Mouse (Mus musculus): ENCODE data around the gene Slc4a3. TPM values are rescaled to one million over a fixed set of nuclear protein-coding genes. Genes with fewer than 3 reads are reported as not detected.

Gene Slc4a3
- polyA plus RNA-seq, 1 experiment, result not detected

DNA sequence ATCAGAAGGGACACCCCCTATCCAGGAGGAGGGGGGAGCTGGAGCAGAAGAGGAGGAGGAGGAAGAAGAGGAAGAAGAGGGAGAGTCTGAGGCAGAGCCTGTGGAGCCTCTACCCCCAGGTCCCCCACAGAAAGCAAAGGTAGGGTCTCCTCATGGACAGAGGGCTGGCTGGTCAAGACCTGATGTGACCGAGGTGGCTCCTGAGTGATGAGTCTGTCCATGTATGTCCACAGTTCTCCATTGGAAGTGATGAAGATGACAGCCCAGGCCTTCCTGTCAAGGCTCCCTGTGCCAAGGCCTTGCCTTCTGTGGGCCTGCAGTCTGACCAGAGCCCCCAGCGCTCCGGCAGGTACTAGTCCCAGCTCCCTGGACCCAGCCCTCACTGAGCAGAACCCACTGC, 2.0 kb downstream of the Slc4a3 start:
- TF ChIP-seq GATA1 (IDR thresholded peaks at IDR 0.05; ENCODE audit: low read length), result no peak

DNA sequence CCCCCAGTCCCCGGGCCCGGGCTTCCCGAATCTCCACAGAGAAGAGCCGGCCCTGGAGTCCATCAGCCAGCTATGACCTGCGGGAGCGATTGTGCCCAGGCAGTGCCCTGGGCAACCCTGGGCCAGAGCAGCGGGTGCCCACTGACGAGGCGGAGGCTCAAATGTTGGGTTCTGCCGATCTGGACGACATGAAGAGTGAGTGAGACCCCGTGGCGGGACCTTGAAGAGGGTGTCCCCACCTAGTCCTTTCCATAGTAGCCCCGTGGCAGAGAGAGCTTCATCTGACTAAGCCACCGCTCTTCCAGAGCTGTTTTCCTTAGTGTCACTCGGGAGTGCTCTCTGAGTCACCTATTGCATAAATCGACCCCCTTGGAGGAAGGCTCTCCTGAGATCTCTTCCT, 2.8 kb downstream of the Slc4a3 start:
- no peak for TF ChIP-seq GATA1 (IDR thresholded peaks at IDR 0.05; ENCODE audit: low read length)

DNA sequence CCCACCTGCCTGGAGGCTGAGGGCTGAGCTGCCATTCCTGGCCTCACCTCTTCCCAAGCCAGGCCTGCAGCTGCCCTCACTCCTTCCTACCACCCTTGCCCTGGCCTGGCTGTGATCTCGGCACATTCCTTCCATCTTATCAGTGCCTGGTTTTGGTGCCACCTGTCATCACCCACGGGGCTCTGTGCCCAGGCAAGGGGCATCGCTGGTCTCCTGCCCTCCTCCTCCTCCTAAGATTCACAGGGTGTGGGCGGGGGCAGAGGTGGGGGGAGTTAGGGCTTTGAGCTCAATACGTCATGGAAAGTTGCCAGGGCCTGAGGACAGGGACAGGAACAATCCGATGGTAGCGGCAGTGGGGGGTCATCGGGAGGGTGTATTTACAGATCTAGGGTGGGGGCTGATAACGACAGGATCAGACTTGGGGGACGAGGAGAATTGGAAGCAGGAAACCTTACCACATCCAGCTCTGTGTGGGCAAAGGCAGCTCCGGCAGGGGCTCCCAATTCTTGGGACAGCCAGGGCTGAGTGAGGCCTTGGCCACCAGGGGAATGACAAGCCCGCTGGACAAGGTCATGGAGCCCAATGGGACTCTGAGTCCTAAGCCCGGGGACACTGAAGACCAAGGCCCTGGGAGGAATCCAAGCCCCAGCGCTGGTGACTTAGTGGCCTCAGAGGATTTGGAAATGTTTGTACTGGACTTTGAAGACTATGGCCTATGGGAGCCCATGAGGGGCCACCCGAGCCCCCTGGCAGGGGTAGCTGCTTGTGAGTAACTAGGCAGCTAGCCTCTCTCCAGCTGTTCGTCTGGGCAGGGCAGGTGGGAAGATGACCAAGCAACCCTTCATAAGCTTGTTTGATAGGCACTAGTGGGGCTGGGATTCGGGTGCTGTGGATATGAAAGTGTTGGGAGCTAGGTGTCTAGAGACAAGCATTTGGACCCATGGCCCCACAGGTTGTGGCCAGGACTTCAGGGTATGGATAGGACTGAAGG, 3.5 kb downstream of the Slc4a3 start:
- no peak for TF ChIP-seq GATA1 (IDR thresholded peaks at IDR 0.05; ENCODE audit: low read length)

DNA sequence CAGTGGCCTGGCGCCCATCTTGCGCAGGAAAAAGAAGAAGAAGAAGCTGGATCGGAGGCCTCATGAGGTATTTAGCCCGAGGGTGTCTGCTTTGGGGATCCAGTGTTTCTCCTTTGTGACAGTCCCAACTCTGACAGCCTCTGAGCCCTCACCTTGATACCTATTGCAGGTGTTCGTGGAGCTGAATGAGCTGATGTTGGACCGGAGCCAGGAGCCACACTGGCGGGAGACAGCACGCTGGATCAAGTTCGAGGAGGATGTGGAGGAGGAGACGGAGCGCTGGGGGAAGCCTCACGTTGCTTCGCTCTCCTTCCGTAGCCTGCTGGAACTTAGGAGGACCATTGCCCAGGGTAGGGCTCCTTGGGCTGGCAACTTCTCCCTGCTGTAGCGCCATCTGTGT, 4.5 kb downstream of the Slc4a3 start:
- TF ChIP-seq GATA1 (IDR thresholded peaks at IDR 0.05; ENCODE audit: low read length), result no peak

DNA sequence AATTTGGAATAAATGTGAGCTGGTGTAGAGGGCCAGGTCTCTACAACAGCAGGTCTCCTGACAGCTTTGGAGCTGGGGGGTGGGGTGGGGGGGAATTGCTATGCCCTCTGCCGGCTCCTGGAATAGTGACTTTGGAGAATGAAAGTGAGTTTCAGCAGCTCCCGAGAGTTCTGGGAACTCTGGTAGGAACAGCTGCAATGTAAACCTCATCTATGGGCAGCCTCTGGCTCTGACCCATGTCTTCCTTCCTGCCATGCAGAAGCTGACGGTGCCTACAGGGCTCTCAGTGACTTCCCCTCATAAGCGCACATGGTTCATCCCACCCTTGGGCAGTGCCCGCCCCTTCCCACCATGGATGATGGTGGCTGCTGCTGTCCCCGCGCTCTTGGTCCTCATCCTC, 9.6 kb downstream of the Slc4a3 start:
- no peak for TF ChIP-seq GATA1 (IDR thresholded peaks at IDR 0.05; ENCODE audit: low read length)

DNA sequence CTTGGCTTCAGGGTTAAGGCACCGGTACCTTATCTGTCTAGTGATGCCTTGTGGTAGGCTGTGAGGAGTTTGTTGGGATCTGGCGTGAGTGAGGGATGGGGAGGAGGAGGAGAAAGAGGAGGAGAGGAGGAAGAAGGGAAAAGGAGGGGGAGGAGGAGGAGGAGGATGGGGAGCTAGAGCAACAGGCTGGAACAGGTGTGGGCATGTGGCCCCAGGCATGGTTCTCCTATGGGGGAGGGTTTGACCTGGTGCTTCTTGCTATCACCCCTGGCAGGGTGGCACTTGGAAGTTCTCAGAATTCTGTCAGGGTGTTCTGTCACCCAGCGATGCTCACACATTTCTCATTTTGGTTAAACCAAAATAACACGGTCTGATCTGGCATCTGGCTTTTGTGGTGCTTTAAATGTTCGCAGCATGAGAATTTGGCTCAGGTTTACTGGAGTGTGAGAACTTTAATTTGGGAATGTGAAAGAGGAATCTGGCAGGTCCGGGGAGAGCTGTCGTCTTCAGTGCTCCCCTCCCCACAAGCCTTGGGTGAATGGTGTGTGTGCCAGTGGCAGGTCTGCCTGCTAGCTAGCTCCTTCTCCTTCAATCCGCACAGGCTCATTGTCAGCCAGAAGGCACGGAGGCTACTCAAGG, 10.2 kb downstream of the Slc4a3 start:
- TF ChIP-seq GATA1 (IDR thresholded peaks at IDR 0.05; ENCODE audit: low read length), result no peak

DNA sequence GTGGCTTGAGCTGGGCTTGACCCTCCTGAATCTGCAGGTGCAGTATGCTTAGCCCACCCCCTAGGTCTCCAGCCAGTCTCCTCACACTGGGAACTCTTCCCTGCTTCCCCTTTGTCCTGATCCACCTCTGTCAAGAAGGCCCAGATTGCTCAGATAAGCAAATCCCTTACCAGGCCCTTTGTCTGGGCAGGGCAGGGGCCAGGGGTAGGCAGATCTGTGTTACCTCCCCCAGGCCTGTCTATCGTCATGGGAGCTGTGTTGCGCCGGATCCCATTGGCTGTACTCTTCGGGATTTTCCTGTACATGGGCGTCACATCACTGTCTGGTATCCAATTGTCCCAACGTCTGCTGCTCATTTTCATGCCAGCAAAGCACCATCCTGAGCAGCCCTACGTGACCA, 11.0 kb downstream of the Slc4a3 start:
- no peak for TF ChIP-seq GATA1 (IDR thresholded peaks at IDR 0.05; ENCODE audit: low read length)

DNA sequence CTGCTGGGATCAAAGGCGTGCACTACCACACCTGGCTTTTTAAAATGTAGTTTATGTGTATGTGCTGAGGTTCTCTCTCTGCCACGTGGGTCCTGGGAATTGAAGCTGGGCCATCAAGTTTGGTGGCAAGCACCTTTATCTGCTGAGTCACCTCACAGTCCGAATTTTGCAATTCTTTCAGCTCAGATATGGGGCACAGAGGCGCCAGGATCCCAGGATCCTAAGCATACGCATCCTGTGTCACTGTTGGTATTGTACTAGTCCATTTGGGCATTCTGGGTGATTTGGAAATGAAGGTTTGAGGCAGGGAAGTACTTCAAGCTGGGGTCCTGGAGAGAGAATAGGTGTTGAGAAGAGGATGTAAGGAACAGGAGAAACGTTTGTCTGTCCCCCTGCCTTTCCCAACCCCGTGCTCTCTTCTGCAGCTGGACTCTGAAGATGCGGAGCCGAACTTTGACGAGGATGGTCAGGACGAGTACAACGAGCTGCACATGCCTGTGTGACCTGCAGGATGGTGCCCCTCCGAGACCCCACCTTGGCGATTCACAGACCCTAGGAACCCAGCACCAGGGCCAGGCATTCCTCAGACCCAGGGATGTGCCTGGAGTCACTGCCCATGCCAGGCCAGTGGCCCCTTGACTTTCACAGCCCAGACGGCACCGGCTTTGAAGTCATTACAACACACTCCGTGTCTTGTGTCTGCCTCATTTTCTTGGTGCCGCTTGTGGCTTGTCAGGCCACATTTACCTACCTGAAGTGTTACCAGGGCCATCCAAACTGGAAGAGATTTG, 12.5 kb downstream of the Slc4a3 start:
- no peak for TF ChIP-seq GATA1 (IDR thresholded peaks at IDR 0.05; ENCODE audit: low read length)

DNA sequence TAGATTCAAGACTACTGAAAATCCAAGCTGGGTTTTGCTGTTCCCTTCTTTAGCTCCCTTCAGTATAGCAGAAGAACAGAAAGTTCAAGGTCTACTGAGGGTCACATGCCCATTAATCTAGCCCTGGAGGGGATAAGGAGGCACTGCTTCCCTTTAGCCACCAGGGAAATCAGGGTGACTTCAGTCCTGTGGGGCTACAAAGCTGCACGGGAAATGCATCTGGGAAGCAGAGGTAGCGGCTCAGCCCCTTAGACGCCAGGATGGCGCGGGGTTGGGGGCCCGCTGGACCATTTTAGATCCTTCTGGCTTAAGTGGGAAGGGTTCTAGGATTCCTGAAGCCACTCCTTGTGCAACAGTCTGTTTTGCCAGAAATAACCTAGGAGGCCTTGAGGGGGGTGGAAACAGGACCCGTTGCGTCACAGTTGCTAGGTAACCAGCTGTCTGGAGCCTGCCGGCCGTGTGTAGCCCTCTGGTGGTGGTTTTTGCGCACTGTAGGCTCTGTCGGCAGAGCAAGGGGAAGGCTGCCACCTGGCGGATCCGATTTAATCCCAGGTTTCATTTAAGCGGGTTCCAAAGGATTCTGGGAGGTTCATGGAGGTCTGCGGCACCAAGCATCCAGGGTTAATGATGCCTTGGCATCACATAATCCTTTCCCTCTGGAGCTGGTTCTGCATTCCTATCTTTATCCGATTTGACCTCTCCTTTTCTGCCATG, 13.3 kb downstream of the Slc4a3 start:
- no peak for TF ChIP-seq GATA1 (IDR thresholded peaks at IDR 0.05; ENCODE audit: low read length)

DNA sequence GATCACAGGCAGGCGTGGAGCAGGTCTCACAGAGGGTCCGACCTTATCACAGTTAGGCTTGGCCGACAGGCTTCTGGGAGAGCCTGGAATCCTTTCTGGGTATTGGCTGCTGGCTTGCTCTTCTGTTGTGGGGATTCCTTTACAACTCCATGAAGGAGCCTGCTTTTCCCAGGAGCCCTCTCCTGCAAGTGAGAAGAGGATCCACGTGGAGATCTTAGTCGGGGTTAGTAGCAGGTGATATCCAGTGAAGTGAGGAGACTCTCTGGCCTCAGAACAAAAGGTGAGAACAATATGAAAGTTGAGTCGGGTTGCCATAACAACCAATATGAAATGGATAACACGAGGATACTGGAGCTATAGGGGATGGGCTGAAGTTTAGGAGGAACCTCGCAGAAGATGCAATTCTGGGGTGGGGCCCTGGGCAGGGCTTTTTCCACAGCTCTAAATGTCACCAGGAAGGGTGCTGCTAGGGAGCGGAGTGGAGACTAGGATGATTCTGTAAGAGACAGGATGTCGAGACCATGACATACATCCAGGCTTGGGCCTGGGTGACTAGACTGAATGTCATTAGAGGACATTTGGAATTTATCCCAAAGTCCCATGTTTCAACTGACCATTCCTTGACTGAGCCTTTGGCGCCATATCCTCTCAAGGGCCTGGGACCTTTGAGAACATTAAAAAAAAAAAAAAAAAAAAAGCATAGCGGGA, 14.3 kb downstream of the Slc4a3 start:
- no peak for TF ChIP-seq GATA1 (IDR thresholded peaks at IDR 0.05; ENCODE audit: low read length)

DNA sequence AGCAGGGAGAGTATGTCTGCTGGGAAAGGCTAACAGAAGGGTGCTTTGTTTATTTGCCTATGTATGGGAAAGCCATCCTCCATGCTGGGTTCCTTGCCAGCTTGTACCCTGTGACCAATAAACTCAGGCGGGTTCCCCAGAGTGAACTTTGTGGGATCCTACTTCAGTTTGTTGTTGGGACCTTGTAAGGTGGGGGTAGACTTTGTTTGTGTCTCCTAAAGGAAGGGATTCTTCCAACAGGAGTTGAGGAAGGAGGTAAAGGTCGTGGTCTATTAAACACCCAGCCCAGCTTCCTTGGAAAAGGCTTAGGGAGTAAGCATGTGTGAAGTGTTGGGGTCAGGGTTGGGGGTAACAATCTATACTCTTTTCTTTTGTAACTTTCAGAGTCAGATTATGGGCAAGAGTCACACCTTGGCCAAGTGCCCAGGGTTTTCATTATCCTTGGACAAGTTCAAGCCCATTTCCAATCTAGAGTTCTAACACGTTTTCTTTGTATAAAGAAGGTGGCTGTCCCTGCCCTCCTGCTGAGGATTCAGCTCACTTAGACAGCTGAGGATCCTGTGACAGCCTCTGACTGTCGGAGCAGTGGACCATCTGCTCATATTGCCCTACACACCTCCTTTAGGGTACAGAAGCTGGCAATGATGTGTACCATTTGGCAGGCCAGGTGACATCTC, 15.3 kb downstream of the Slc4a3 start:
- TF ChIP-seq GATA1 (IDR thresholded peaks at IDR 0.05; ENCODE audit: low read length), result no peak

DNA sequence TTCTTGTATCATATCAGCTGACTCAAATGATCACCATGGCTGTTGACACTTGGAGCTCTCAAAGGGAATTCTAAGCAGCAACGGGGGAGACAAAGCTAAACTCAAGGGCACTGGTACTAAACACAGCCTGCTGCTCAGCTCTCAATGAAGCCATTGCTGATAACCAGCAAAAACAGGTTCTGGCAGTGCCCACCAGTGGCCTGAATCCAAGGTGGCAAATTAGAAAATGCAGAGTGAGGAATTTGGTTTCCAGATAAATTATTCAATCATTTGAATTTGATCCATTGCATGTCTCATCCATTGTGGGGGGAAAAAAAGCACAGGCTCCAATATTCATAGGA, 15.8 kb downstream of the Slc4a3 start:
- no peak for TF ChIP-seq GATA1 (IDR thresholded peaks at IDR 0.05; ENCODE audit: low read length)

DNA sequence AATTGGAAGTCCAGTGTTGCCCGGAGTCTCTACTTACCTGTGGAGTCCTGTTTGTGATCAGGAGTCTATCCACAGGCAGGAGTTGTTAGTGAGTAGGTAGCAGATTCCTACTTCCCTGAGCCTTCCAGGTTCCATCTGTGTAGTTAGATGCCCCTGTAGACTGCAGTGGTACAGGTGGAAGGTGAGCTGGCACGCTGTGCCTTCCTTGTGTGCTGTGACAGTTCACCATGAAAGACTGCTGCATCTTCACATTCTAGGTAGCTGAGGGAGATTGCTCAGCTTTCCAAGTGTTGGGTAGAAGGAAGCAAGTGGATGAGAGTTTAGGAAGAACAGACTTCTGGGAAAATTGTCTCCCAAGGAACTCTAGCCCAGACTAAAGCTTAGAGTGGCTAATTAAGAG, 18.0 kb downstream of the Slc4a3 start:
- no peak for TF ChIP-seq GATA1 (IDR thresholded peaks at IDR 0.05; ENCODE audit: low read length)

DNA sequence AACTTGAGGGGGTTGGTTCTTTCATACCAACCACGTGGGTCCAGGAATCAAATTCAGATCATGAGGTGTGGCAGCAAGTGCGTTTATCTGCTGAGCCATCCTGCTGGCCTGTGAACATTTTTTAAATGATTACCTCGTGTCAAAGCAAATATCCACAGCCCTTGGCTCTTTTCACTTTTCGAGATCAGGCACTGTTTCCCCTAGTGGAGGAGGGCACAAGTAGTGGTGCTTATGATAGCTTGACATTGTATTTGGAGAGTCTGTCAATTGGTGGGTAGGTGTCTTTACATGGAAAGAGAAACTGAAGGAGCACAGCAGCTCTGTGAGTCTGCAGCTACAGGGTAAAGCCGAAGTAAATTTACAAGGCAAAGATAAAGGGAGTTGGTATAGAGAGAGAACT, 18.9 kb downstream of the Slc4a3 start:
- no peak for TF ChIP-seq GATA1 (IDR thresholded peaks at IDR 0.05; ENCODE audit: low read length)

All from G1E-ER4 (cell line).